Mouse (Mus musculus) splenic B cell, adult 2 months (primary cell): ENCODE measurements around the gene Arid3a.
"Not testable (repeated sequence)": the region's sequence is repeated elsewhere in the genome, so short reads cannot be mapped to it uniquely, and the experiment has no call there.

Source experiments
- DNase-seq: peaks from one replicate; pipeline ENCODE4 v3.0.0-alpha.2; 2011; ENCODE audit warnings: low read depth, low spot score
- H3K27me3 ChIP-seq: 2 replicates; pipeline ENCODE4 v1.6.1; 2012; ENCODE audit warnings: mild to moderate bottlenecking, low read length, moderate library complexity, mixed read lengths; ENCODE audit not compliant: control insufficient read depth, poor library complexity, insufficient read depth, severe bottlenecking
- H3K36me3 ChIP-seq: 2 replicates; pipeline ENCODE4 v1.6.1; 2012; ENCODE audit warnings: mild to moderate bottlenecking, low read length, moderate library complexity, mixed read lengths; ENCODE audit not compliant: control insufficient read depth, poor library complexity, insufficient read depth, severe bottlenecking

The Arid3a gene

DNA sequence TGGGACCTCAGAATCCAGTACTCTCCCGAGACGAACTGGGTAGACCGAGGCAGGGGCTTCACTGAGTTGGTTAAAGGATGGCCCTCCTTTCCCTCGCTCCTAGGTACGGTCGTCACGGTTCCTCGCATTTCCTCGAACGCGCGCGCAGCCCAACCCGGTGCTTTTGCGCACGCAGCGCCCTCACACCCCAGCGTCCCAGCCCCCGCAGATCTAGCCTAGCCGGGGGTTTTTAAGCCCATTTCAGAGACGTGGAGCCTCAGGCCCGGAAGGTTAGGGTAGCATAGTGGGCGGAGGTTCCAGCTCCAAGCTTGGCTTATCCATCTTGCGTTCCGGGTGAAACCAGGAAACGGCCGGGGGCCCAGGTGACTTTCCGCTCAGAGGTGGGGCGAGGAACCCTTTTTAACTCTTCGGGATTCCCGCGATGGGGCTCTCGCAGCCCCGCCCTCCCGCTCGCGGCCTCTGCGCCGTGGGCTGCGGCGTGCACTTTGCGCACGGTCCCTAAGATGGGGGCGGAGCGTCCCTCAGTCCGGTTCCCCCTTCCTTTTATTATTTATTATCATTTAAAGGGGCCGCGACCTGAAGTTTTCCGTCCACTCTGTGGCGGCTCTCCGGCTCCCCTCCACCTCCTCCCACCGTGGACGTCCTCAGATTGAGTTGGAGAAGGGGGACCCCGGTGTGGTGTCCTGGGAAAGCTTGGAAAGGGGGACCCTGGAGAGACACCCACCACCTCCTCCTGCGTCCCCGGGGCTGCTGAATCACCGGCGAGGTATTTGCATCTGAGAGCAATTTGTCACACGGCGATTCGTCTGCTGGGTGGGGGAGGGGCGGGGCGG, at the start of gene Arid3a:
TSS of gene Arid3a (plus strand) at position 553 of the 833 bp plus-strand sequence.
- peak; percentile 93 for DNase-seq
- H3K36me3 ChIP-seq: peaks cover 2% of the 10 kb centered on the region; the same call in 1 of the 2 replicates
- H3K27me3 ChIP-seq: no peaks in the 10 kb centered on the region

- DNase-seq: peak; percentile 49
Measured at GRCm38 (mm10) chr10:79877174-79877573, 49.7 kb upstream of the Arid3a start.

GRCm38 (mm10) chr10:79877757-79878156, 49.1 kb upstream of the Arid3a start:
- no peaks in the 10 kb centered on the region for H3K36me3 ChIP-seq
- DNase-seq: no peak
- H3K27me3 ChIP-seq: no peaks in the 10 kb centered on the region

More at GRCm38 (mm10) chr10:79877174-79877573, 49.7 kb upstream of the Arid3a start:
- Histone ChIP-seq H3K36me3 (no peaks in the 10 kb centered on the region), H3K27me3 (no peaks in the 10 kb centered on the region)

DNA sequence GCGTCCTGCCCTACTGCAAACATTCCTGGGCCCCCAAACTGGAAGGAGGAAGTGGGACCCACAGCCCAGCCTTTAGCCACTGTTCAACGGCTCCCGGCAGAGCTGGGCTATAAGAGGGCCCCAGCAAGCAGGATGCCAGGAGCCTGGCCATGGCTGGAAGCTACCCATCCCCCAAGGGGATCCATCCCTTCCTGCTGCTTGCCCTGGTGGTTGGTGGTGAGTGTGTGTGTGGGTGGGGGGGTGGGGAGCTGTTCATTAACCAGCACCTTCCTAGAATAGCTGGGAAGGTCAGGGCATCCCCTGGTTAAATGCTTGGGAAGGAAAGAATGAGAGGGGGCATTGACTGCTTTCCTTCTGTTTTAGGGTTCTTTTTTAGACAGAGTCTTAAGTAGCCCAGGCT, 47.3 kb upstream of the Arid3a start:
- Histone ChIP-seq H3K36me3 (no peaks in the 10 kb centered on the region), H3K27me3 (no peaks in the 10 kb centered on the region)
- DNase-seq: no peak

DNA sequence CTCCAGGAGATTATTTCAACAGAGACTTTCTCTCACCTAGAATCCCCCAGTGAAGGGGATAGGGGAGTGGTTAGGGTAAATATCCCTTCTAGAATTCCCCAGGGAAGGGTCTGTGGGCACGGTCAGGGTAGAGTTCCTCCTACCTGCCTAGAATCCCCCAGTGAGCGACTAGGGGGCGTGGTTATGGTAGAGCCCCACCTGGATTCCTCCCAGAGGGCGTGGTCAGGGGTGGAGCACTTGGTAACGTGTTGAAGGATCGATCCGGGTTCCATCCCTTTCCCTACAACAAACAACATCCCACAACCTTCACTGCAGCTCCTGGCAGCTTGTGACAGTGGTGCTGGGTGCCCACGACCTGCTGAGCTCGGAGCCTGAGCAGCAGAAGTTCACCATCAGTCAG, 46.1 kb upstream of the Arid3a start:
- DNase-seq: peak; percentile 52
- Histone ChIP-seq H3K27me3 (no peaks in the 10 kb centered on the region), H3K36me3 (no peaks in the 10 kb centered on the region)

- H3K36me3 ChIP-seq: no peaks in the 10 kb centered on the region
- no peaks in the 10 kb centered on the region for H3K27me3 ChIP-seq
- DNase-seq: no peak
Measured at GRCm38 (mm10) chr10:79881981-79882380, 44.9 kb upstream of the Arid3a start.

- Histone ChIP-seq H3K27me3 (no peaks in the 10 kb centered on the region), H3K36me3 (no peaks in the 10 kb centered on the region)
- peak; percentile 85 for DNase-seq
Measured at GRCm38 (mm10) chr10:79883297-79884084, 43.4 kb upstream of the Arid3a start.

- Histone ChIP-seq H3K36me3 (no peaks in the 10 kb centered on the region), H3K27me3 (no peaks in the 10 kb centered on the region)
- no peak for DNase-seq
Measured at GRCm38 (mm10) chr10:79884446-79884845, 42.4 kb upstream of the Arid3a start.

- H3K36me3 ChIP-seq, H3K27me3 ChIP-seq, DNase-seq: not testable (repeated sequence)
Measured at GRCm38 (mm10) chr10:79884938-79885337, 41.9 kb upstream of the Arid3a start.

- Histone ChIP-seq H3K27me3 (no peaks in the 10 kb centered on the region), H3K36me3 (no peaks in the 10 kb centered on the region)
- no peak for DNase-seq
Measured at GRCm38 (mm10) chr10:79886054-79886453, 40.8 kb upstream of the Arid3a start, which contains the start of gene Elane. Gene Elane (plus strand): TSS chr10:79886247.

- Histone ChIP-seq H3K36me3 (no peaks in the 10 kb centered on the region), H3K27me3 (no peaks in the 10 kb centered on the region)
- no peak for DNase-seq
Measured at GRCm38 (mm10) chr10:79886611-79887010, 40.2 kb upstream of the Arid3a start.

GRCm38 (mm10) chr10:79889386-79889785, 37.5 kb upstream of the Arid3a start:
- H3K27me3 ChIP-seq: no peaks in the 10 kb centered on the region
- no peak for DNase-seq
- H3K36me3 ChIP-seq: no peaks in the 10 kb centered on the region

DNA sequence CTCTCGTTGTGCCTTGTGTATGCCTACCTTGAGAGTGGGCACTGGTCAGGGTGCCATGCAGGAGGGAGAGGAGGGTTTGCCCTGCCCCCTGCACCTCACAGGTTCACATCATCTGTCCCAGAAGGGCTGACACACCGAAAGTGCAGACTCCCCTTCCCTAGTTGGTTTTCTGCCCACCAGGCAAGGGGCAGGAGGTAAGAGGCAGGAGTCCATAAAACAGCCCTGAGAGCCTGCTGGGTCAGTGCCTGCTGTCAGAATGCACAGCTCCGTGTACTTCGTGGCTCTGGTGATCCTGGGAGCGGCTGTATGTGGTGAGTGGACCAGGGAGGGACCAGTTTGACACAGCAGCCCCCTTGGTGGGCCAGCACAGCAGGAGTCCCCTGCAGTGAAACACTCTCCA, 36.2 kb upstream of the Arid3a start, which contains the start of gene Cfd:
TSS of gene Cfd (plus strand) at position 184 of the 400 bp plus-strand sequence.
- Histone ChIP-seq H3K36me3 (no peaks in the 10 kb centered on the region), H3K27me3 (no peaks in the 10 kb centered on the region)
- no peak for DNase-seq

DNA sequence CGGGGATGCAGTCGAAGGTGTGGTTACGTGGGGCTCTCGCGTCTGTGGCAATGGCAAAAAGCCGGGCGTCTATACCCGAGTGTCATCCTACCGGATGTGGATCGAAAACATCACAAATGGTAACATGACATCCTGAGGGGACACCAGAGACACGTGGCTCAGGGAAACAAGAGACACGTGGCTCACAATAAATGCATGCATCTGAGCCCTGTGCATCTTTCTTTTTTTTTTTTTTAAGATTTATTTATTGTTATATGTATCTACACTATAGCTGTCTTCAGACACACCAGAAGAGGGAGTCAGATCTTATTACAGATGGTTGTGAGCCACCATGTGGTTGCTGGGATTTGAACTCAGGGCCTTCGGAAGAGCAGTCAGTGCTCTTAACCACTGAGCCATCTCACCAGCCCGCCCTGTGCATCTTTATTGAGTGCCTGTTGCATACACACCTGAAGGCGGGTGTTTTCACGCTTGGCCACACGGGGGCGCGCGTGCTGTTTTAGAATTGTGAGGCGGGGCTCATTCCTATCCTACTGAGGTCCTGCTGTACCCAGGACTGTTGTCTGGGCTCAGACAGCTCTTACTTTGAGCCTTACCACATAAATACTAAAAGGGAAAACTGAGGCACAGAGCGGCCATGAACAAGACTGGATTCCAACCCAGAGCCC, 34.3 kb upstream of the Arid3a start:
- DNase-seq: peak; percentile 85
- not testable (repeated sequence) for H3K36me3 ChIP-seq, H3K27me3 ChIP-seq
